Mouse (Mus musculus) cerebellum, adult 2 months (tissue): Measurements from ENCODE around the gene Pdf. TPM values are rescaled to one million over a fixed set of nuclear protein-coding genes. Genes with fewer than 3 reads are reported as not detected.

ENCODE experiments used
- DNase-seq, 2 experiments: peaks; one replicate each; pipeline ENCODE4 v3.0.0; 2021
- H3K27ac ChIP-seq: fragments of 200-500 bp; 2 replicates; pipeline ENCODE4 v1.5.1; 2012; ENCODE audit warnings: low read length, control low read depth, inconsistent platforms; ENCODE audit not compliant: insufficient read depth
- H3K27me3 ChIP-seq: fragments of 200-500 bp; 2 replicates; pipeline ENCODE4 v1.6.1; 2012; ENCODE audit warnings: inconsistent platforms, mild to moderate bottlenecking, low read length, moderate library complexity; ENCODE audit not compliant: control insufficient read depth, insufficient read depth
- H3K4me1 ChIP-seq: fragments of 200-500 bp; 2 replicates; pipeline ENCODE4 v1.6.1; 2011; ENCODE audit warnings: low read length; ENCODE audit not compliant: control insufficient read depth, insufficient read depth
- H3K4me3 ChIP-seq: fragments of 200-500 bp; replicated peaks from 2 replicates; pipeline ENCODE3; 2011; ENCODE audit warnings: mild to moderate bottlenecking, low read depth, low read length, control low read depth; ENCODE audit not compliant: insufficient read depth
- CTCF ChIP-seq: fragments of 200-500 bp; IDR thresholded peaks from 2 replicates; pipeline ENCODE4 v1.5.1; 2011; ENCODE audit warnings: low read depth, mild to moderate bottlenecking, control low read depth, low read length, moderate library complexity, borderline replicate concordance; ENCODE audit not compliant: insufficient read depth
- POLR2A ChIP-seq: fragments of 200-500 bp; IDR thresholded peaks from 2 replicates; pipeline ENCODE4 v1.6.1; 2011; ENCODE audit warnings: low read length, control low read depth, borderline replicate concordance; ENCODE audit not compliant: insufficient read depth
- WGBS: fragments of 180-500 bp; shearing (Covaris S2); methylation state at CpG from one replicate; pipeline ENCODE4 v1.1.7; 2018; 5-methylcytosine and 5-hydroxymethylcytosine counted together
- polyA plus RNA-seq: library from polyadenylated mRNA; depleted of rRNA; stranded (reverse); fragments of >200 nt; gene quantifications from 2 replicates; pipeline ENCODE4 v1.2.3, GENCODE M21; 2012

Gene Pdf
- polyA plus RNA-seq, 1 experiment: 34.2 TPM

DNA sequence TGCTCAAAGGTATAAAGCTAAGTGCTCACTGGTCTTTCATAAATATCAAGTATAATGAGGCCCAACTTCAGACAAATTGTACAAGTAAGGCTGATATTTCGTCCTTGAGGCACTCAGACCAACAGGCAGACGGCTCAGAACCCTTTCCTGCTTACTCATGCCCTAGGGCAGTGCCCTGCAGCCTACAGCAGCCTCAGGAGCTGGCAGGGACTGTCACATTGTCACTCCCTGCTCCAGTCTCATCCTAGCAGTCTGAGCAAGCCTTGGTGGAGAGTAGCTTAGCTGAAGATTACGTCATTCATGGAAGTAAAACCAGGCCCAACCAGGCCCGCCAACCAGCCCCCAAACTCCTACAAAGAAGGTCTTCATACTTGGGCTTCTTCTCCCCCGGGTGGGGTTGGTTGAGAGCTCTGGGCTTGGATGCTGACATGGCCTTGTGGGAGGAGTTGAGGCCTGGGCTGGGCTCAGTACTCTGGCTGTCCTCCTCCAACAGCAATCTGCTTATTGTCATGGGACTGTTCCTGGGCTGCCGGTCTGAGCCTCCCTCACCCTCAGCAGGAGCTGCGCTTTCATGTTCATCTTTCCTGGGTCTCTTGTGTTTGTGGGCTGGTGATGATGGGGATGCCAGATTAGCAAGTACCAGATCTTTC, 27.9 kb upstream of the Pdf start:
- no peak for DNase-seq
- WGBS: 84% methylated on average over 7 of the region's 7 CpGs
- Histone ChIP-seq H3K27ac (no peak overlapping the region), H3K27me3 (no peaks in the 10 kb centered on the region), H3K4me1 (no peaks in the 10 kb centered on the region; the same call in 1 of the 2 replicates), H3K4me3 (no peak overlapping the region)
- TF ChIP-seq POLR2A (no peak), CTCF (no peak)

DNA sequence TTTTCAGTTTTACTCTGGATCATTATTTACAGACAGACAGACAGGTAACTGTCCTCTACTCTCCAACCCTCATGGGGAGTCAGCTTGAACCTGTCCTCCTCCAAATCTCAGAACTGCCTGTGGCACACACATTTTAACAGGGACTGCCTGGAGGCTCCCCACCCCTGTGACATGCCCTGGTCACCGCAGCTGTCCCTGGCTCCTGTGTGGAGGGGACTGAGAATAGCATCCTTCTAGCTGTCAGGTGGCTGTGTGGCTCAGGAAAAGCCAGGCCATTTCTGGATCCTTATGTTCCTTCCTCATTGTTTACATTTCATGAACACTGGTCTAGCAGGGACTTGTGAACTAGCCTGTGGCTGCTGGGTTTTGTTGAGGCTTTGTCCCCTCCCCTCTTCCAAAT, 25.7 kb upstream of the Pdf start:
- Histone ChIP-seq H3K4me3 (no peak overlapping the region), H3K4me1 (no peaks in the 10 kb centered on the region; the same call in 1 of the 2 replicates), H3K27me3 (no peaks in the 10 kb centered on the region), H3K27ac (no peak overlapping the region)
- WGBS: 58% methylated on average over 1 of the region's 1 CpGs
- TF ChIP-seq CTCF: no peak
- no peak for TF ChIP-seq POLR2A
- DNase-seq: no peak

DNA sequence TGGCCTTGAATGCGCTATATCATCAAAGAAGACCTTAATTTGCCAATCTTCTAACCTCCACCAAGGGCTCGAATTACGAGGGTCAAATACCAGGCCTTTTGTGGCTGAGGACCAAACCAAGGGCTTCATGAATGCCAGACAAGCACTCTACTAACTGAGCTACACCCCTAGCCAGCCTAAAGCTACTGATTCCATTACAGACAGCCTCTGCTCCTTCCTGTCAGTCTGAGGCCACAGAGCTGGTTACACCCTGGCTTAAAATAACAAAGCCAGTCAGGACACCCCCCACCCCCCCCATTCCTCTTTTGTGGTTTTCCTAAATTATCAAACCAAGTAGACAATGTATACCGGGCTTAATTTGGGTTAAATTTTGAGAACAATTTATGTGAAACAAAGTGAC, 25.3 kb upstream of the Pdf start:
- no peak for DNase-seq
- Histone ChIP-seq H3K27ac (no peak overlapping the region), H3K27me3 (no peaks in the 10 kb centered on the region), H3K4me1 (no peaks in the 10 kb centered on the region; the same call in 1 of the 2 replicates), H3K4me3 (no peak overlapping the region)
- TF ChIP-seq CTCF: no peak
- WGBS: 92% methylated on average over 4 of the region's 4 CpGs

DNA sequence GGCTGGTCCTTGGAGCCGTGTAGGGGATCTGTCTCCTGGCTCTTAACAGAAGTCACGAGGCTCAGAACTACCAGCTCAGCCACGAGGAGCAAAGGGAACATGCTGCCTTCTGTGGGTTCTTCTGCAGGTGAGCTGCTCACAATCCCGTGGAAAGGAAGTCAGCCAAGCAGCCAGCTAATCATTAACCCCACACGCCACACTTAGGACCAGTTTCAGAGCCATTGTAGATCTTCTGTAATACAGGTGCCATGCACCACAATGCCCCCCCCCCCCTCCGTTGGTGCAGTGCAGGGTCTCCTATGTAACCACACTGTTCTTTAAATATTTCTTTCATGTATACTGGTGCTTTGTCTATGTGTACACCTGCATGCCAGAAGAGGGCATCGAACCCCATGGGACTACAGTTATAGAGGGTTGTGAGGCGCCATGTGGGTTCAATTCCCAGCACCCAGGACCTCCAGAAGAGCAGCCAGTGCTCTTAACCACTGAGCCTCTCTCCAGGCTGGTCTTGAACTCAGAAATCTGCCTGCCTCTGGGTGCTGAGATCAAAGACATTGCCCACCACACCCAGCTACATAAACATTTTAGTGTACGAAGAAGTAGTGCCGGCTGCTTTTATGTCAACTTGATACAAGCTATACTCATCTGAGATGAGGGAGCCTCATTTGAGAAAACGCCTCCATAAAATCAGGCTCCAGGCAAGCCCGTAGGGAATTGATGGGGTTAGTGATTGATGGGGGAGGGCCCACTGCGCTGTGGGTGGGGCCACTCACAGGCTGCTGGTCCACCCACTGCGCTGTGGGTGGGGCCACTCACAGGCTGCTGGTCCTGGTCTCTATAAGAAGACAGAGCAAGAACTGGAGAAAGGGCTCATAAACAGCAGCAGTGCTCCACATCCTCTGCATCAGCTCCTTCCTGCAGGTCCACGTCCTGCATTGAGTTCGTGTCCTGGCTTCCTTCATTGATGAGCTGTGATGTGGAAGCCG, 17.4 kb upstream of the Pdf start, which contains the start of gene Tmed6:
TSS of gene Tmed6 (minus strand) at position 134 of the 986 bp plus-strand sequence.
- Histone ChIP-seq H3K4me3 (no peak within 1 kb of the TSS), H3K27ac (no peak within 1 kb of the TSS), H3K4me1 (no peaks in the 10 kb centered on the region), H3K27me3 (no peaks in the 10 kb centered on the region)
- TF ChIP-seq POLR2A: no peak
- TF ChIP-seq CTCF: no peak
- 58% methylated on average over 17 of the region's 17 CpGs for WGBS
- no peak for DNase-seq

DNA sequence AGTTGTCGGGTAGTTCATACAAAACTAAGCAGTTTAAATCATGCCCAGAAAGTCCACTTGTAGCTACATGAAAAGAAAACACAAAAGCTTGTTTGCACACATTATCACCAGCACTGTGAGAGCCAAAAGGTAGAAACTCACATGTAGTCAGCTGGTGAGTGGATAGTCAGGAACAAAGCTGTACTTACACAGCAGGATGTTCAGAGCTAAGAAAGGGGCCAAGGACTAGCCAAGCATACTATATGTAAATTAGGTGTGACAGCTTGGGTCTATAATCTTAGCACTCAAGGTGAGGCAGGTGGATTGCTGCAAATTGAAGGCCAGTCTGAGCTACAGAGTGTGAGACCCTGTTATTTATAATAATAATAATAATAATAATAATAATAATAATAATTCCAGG, 14.2 kb upstream of the Pdf start:
- no peak overlapping the region for H3K27ac ChIP-seq
- no peak for DNase-seq
- no peaks in the 10 kb centered on the region for H3K4me1 ChIP-seq
- WGBS: 98% methylated on average over 1 of the region's 1 CpGs
- H3K27me3 ChIP-seq: no peaks in the 10 kb centered on the region
- no peak for TF ChIP-seq POLR2A
- no peak for TF ChIP-seq CTCF
- H3K4me3 ChIP-seq: no peak overlapping the region

DNA sequence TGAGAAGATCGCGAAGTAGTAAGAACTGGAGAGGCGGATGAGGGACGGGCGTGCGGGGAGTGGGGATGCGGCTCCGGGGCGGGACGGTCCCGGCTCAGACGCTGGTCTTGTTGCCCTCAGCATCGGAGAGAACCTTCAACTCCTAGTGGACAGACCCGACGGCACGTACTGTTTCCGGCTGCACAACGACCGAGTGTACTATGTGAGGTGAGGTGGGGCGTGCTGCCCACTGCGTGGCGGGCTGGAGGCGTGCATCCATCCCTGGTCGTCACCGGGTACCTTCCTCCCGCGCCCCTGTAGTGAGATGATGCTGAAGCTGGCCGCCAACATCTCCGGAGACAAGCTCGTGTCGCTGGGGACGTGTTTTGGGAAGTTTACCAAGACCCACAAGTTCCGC, 8.6 kb upstream of the Pdf start:
- TF ChIP-seq POLR2A: no peak
- TF ChIP-seq CTCF: no peak
- Histone ChIP-seq H3K27me3 (no peaks in the 10 kb centered on the region), H3K4me1 (0 out of 2 replicates have a peak, but pooled peaks cover 3% of the 10 kb centered on the region), H3K27ac (no peak overlapping the region), H3K4me3 (peak overlapping the region; percentile 68)
- under 1% methylated on average over 33 of the region's 33 CpGs for WGBS
- DNase-seq: no peak

DNA sequence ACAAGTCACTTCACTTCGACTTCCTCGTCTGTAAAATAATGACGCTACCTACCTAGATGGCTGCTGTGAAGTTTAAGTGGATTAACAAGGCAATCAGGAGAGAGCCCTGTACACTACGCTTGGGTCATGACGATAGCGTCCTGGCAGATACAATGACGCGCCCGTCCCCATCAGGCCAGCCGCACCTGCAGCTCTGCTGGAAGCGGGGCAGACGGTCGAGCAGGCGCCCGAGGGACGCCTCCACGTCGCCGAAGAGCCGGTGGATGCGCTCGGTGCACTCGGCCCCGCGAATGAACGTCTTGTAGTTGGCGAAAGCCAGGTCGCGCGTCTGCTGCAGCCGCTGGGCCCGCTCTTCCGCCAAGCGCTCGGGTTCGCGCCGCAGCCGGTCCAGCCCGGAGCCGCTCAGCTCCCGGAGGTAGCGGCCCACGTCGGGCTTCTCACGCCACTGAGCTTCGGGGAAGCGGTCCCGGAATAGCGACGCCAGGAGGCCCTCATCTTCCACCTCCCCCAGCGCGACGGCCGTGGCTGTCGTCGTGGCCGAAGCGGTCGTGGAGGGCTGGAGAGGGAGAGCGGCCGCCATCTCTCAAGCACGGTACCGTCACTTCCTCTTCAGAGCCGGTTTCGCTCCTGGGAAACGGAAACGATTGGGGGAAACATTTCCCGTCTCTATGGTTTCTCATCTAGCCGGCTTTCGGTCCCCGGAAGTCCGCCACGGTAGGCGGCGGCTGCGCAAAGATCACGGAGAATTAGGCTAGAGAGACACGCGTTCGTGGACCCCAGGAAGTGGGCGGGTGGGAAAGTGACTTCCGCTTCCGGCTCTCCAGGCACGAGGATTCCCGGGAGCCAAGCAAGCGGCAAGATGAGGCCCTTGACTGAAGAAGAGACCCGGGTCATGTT, 7.9 kb upstream of the Pdf start, which contains the start of the genes Cog8 and Nip7:
TSS of gene Cog8 (minus strand) at position 614 of the 897 bp plus-strand sequence.
TSS of gene Nip7 (plus strand) at position 802 of the 897 bp plus-strand sequence.
- Histone ChIP-seq H3K4me1 (0 out of 2 replicates have a peak, but pooled peaks cover 3% of the 10 kb centered on the region), H3K4me3 (peak within 1 kb of the TSS; percentile 79), H3K27me3 (no peaks in the 10 kb centered on the region), H3K27ac (peak within 1 kb of the TSS; percentile 43)
- DNase-seq: peak; percentile 96 to 98
- WGBS: under 1% methylated on average over 88 of the region's 88 CpGs
- TF ChIP-seq CTCF: no peak
- peak; percentile 74 for TF ChIP-seq POLR2A
